Mouse (Mus musculus): ENCODE data around the gene Nedd9.

DNA sequence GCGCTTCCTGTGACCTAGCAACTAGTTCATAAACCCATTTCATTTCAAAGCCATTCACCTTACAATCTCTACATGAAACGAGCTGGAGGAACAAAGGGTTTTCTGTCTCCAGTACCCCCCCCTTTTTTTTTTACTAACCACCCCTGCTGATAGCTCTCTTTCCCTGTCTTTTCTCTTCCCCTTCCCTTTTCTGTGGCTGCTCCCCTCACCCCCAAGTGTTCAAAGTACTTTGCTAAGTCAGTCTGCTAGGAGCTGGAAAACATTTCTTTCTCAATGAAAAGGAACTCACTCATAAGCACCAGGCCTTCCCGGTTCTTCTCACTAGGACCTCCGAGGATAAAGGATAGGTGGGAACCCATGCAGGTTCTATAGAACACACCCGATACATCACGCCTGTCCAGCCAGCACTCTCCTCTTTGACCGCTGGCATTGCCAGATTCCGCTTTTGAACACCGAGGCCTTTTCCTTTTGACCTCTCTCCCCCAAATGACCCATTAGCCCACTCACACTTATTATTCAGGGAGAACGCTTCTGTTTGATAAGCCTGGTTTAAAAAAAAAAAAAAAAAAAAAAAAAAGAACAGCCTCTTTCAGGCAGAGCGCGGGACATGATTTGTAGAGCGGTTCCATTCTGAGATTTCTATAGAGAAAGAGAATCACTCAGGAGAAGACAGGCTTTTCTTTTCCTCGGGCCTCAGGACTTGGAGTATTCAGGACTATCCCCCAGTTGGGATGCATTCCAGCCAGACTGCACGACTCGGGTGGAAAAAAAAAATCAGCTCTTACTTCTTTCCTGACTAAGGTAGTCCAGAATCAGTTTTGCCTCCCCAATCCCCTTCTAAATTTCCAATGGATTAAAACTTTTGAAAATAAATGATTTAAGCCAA is 127.6 kb downstream of the Nedd9 start:
- TF ChIP-seq CTCF (IDR thresholded peaks at IDR 0.05; ENCODE audit: low read depth) (no peak), EP300 (IDR thresholded peaks at IDR 0.05; ENCODE audit: low read depth) (no peak)

Measured in heart, postnatal 0 days (tissue).